In the genomic region with DNA sequence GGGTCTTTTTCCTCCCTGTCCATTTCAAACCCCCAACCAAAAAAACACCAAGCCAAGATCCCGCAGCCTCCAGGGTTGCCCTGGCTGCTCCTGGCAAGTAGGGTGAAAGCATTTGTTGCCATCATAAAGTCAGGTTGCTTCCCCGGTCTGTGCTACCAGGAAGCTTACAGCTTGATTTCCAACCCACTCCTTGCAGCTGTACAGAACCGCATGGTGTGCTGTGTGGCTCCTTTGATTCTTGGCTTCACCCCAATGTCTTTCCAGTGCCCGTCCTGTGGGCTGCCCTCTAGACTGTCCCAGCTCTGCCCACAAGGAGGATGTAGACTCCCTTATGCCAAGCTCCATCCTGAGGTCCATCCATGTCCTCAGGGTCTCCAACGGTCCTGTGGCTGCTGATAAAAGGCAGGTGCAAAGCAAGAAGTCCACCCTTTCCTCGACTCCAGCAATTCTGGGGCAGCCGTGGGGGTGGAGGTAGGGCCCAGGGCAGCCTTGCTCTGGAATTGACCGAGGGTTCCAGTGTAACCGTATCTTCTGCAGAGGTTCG, we compare ENCODE assay signal across 21 mouse cellular contexts.
DNase-seq lines count a peak whose midpoint lies in the region; ATAC-seq and TF ChIP-seq lines count a peak whose summit lies in the region.
"Had no signal": no experiment of that assay in that cellular context is flagged by ENCODE, and none has a peak within 500 bp of the region (broad histone marks: within the 10 kb centered on the region; RNA-seq: fewer than 3 reads in every experiment).

No protein-coding gene starts in this region.

- no peak overlapping the region for H3K27ac ChIP-seq in heart, embryonic 12.5 days (ENCODE audit: poor library complexity, severe bottlenecking)
- no peak overlapping the region for H3K27ac ChIP-seq in testis, adult 2 months (ENCODE audit: control insufficient read depth, insufficient read depth, low read depth, low read length)
- peak overlapping the region; percentile 93; the same call in 1 of the 2 replicates for H3K27ac ChIP-seq in cortical plate, adult 2 months (ENCODE audit: insufficient read depth, low read length)
- peak overlapping the region; percentile 71 for H3K27ac ChIP-seq in olfactory bulb, adult 2 months (ENCODE audit: insufficient read depth, low read depth, low read length)
- H3K27ac ChIP-seq: embryonic facial prominence, embryonic 13.5 days; embryonic facial prominence, embryonic 15.5 days; forebrain, embryonic 10.5 days; forebrain, embryonic 12.5 days had no signal

- no peak for TF ChIP-seq POLR2A in testis, adult 2 months (IDR thresholded peaks at IDR 0.05; ENCODE audit: control insufficient read depth, low read depth, low read length)
- no peak for TF ChIP-seq POLR2A in cortical plate, adult 2 months (IDR thresholded peaks at IDR 0.05; ENCODE audit: extremely low read depth, insufficient read depth, low read length)
- no peak for TF ChIP-seq POLR2A in olfactory bulb, adult 2 months (IDR thresholded peaks at IDR 0.05; ENCODE audit: insufficient read depth, low read depth, low read length)

- H3K27me3 ChIP-seq in heart, embryonic 12.5 days (replicated peaks): no peaks in the 10 kb centered on the region
- H3K27me3 ChIP-seq in testis, adult 2 months (ENCODE audit: control insufficient read depth, insufficient read depth, low read length): no peaks in the 10 kb centered on the region
- H3K27me3 ChIP-seq: embryonic facial prominence, embryonic 13.5 days; embryonic facial prominence, embryonic 15.5 days; forebrain, embryonic 12.5 days had no signal

- ATAC-seq in heart, embryonic 12.5 days (ENCODE audit: insufficient number of reproducible peaks, low FRiP score): no peak
- ATAC-seq: activated CD4-positive, CD25-positive, alpha-beta regulatory T cell, adult 4 months; forebrain, embryonic 14.5 days; forebrain, embryonic 16.5 days had no signal

- H3K4me1 ChIP-seq in heart, embryonic 12.5 days (replicated peaks): peaks cover 33% of the 10 kb centered on the region
- peaks cover 7% of the 10 kb centered on the region for H3K4me1 ChIP-seq in testis, adult 2 months (ENCODE audit: control insufficient read depth, insufficient read depth, low read length)
- peaks cover 20% of the 10 kb centered on the region for H3K4me1 ChIP-seq in cortical plate, adult 2 months (ENCODE audit: control insufficient read depth, insufficient read depth, low read length)
- peaks cover 65% of the 10 kb centered on the region for H3K4me1 ChIP-seq in olfactory bulb, adult 2 months (ENCODE audit: control insufficient read depth, insufficient read depth, low read length)
- H3K4me1 ChIP-seq: forebrain, embryonic 12.5 days had no signal

- H3K9ac ChIP-seq in heart, embryonic 12.5 days: no peak overlapping the region
- H3K9ac ChIP-seq: embryonic facial prominence, embryonic 13.5 days; embryonic facial prominence, embryonic 15.5 days; forebrain, embryonic 12.5 days had no signal

- H3K36me3 ChIP-seq in heart, embryonic 12.5 days: no peaks in the 10 kb centered on the region
- no peaks in the 10 kb centered on the region for H3K36me3 ChIP-seq in testis, adult 2 months (ENCODE audit: control insufficient read depth, insufficient read depth, low read length)
- H3K36me3 ChIP-seq: embryonic facial prominence, embryonic 13.5 days; embryonic facial prominence, embryonic 15.5 days; forebrain, embryonic 10.5 days; forebrain, embryonic 12.5 days had no signal

- H3K4me2 ChIP-seq in heart, embryonic 12.5 days: no peak overlapping the region
- H3K4me2 ChIP-seq: embryonic facial prominence, embryonic 13.5 days; embryonic facial prominence, embryonic 15.5 days; forebrain, embryonic 12.5 days had no signal

- peak; percentile 91 for DNase-seq in heart, adult 11 months
- no peak for DNase-seq in testis, postnatal 14 days (ENCODE audit: low spot score)
- no peak for DNase-seq in adrenal gland, postnatal 14 days
- no peak for DNase-seq in T-cell, adult 2 months (ENCODE audit: low spot score)
- DNase-seq: cerebellum, adult 11-12 months; cerebellum, adult 2 months; cerebellum, adult 9-10 months; cerebellum, postnatal 25 days; embryo, embryonic 11 days had no signal

- no peak for TF ChIP-seq CTCF in testis, adult 2 months (IDR thresholded peaks at IDR 0.05; ENCODE audit: control insufficient read depth, insufficient read depth, insufficient replicate concordance, low read depth, low read length)
- TF ChIP-seq CTCF in cortical plate, adult 2 months (IDR thresholded peaks at IDR 0.05; ENCODE audit: extremely low read depth, insufficient read depth, low read length): no peak
- no peak for TF ChIP-seq CTCF in olfactory bulb, adult 2 months (IDR thresholded peaks at IDR 0.05; ENCODE audit: insufficient read depth, low read depth, low read length)

- H3K9me3 ChIP-seq in heart, embryonic 12.5 days (replicated peaks): no peaks in the 10 kb centered on the region
- H3K9me3 ChIP-seq: embryonic facial prominence, embryonic 13.5 days; embryonic facial prominence, embryonic 15.5 days; forebrain, embryonic 10.5 days; forebrain, embryonic 12.5 days had no signal

- WGBS in heart, embryonic 12.5 days: 81% methylated on average over 10 of the region's 10 CpGs
- 65% methylated on average over 10 of the region's 10 CpGs for WGBS in olfactory bulb, adult 2 months

- H3K4me3 ChIP-seq in heart, embryonic 12.5 days: no peak overlapping the region
- peak overlapping the region; percentile 69 for H3K4me3 ChIP-seq in testis, adult 2 months (ENCODE audit: control insufficient read depth, low read depth, low read length)
- no peak overlapping the region for H3K4me3 ChIP-seq in cortical plate, adult 2 months (ENCODE audit: insufficient read depth, low read length)
- no peak overlapping the region for H3K4me3 ChIP-seq in olfactory bulb, adult 2 months (ENCODE audit: insufficient read depth, low read depth, low read length)
- H3K4me3 ChIP-seq: embryonic facial prominence, embryonic 13.5 days; embryonic facial prominence, embryonic 15.5 days; erythroblast, embryonic 14.5 days; forebrain, embryonic 10.5 days; forebrain, embryonic 12.5 days had no signal

Comparison
In these comparisons a context has a peak if more than half of its experiments do, and no peak if none do; other contexts are left out.
1. H3K27ac ChIP-seq: peak in cortical plate, adult 2 months (single experiment) and olfactory bulb, adult 2 months (single experiment); none in heart, embryonic 12.5 days (single experiment) and testis, adult 2 months (single experiment).